Mouse (Mus musculus) kidney, postnatal 0 days (tissue): ENCODE measurements around the gene Rab13. TPM values are rescaled to one million over a fixed set of nuclear protein-coding genes. Genes with fewer than 3 reads are reported as not detected.

Experiments used
- ATAC-seq: fragments of 200-750 bp; cut with Nextera tagmentation; replicated peaks from 2 replicates; pipeline ENCODE4 v1.8.0; 2017; ENCODE audit warnings: low read depth, moderate number of reproducible peaks, moderate TSS enrichment, moderate library complexity; ENCODE audit not compliant: low FRiP score
- DNase-seq: peaks from one replicate; pipeline ENCODE4 v3.0.0-alpha.2; 2016; ENCODE audit warnings: low spot score
- H3K27ac ChIP-seq: fragments of 300-500 bp; sonication (generic); 2 replicates; pipeline ENCODE4 v1.5.1; 2014; ENCODE audit warnings: mild to moderate bottlenecking
- H3K27me3 ChIP-seq: fragments of 300-500 bp; sonication (generic); 2 replicates; pipeline ENCODE4 v1.6.1; 2014; ENCODE audit warnings: low read length, mixed read lengths; ENCODE audit not compliant: insufficient read depth
- H3K36me3 ChIP-seq: fragments of 300-500 bp; sonication (generic); 2 replicates; pipeline ENCODE4 v1.6.1; 2014; ENCODE audit warnings: low read length, mixed read lengths; ENCODE audit not compliant: insufficient read depth
- H3K4me1 ChIP-seq: fragments of 300-500 bp; sonication (generic); replicated peaks from 2 replicates; pipeline ENCODE4 v1.6.1; 2014; ENCODE audit warnings: antibody characterized with exemption, low read length, mixed read lengths; ENCODE audit not compliant: insufficient read depth
- H3K4me2 ChIP-seq: fragments of 300-500 bp; sonication (generic); 2 replicates; pipeline ENCODE4 v1.6.1; 2014; ENCODE audit warnings: mild to moderate bottlenecking, low read length, moderate library complexity, mixed read lengths
- H3K4me3 ChIP-seq: fragments of 300-500 bp; sonication (generic); replicated peaks from 2 replicates; pipeline ENCODE4 v1.5.1; 2014; ENCODE audit warnings: low read depth, low read length
- H3K9ac ChIP-seq: fragments of 300-500 bp; sonication (generic); 2 replicates; pipeline ENCODE4 v1.6.1; 2014; ENCODE audit warnings: low read depth, low read length
- H3K9me3 ChIP-seq: fragments of 300-500 bp; sonication (generic); replicated peaks from 2 replicates; pipeline ENCODE4 v1.6.1; 2016; ENCODE audit warnings: low read length, inconsistent platforms, mixed read lengths
- CTCF ChIP-seq: IDR thresholded peaks from 2 replicates; pipeline ENCODE4 v1.5.1; 2016; ENCODE audit warnings: antibody characterized with exemption, low read depth, mild to moderate bottlenecking, moderate library complexity
- WGBS: fragments of 180-500 bp; shearing (Covaris S2); extraction: QIAGEN DNeasy Blood & Tissue Kit; methylation state at CpG from one replicate; pipeline ENCODE4 v1.1.7; 2014; 5-methylcytosine and 5-hydroxymethylcytosine counted together
- polyA plus RNA-seq: library from polyadenylated mRNA; unstranded; fragments of >200 nt; fragmentation: Nextera tagmentation; extraction: Ambion mirVana; gene quantifications from 2 replicates; pipeline ENCODE4 v1.2.1, GENCODE M21; 2015

Rab13 gene
- polyA plus RNA-seq, 1 experiment from 2014 or later = 34.0 TPM

DNA sequence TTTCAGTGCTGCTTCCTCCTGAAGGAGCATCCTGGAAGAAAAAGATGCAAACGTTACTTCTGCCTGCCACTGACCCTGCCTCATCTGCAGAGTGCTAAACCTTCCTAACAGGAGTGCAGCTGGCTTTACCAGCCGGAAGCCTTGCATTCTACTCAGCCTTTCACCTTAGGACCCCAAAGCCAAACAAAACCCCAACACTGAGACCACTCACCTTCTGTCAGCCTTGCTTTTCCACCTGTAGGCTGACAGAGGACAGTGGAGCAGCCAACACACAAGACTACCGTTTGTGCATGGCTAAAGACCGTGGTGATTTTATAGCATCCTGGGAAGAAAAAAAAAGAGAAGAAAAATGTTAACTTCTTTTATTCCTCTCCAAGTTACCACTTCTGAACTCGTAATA lies 772 bp upstream of the Rab13 start:
- DNase-seq (no peak), ATAC-seq (no peak)
- Histone ChIP-seq H3K36me3 (peaks cover 29% of the 10 kb centered on the region), H3K4me3 (peak overlapping the region; percentile 93), H3K27me3 (no peaks in the 10 kb centered on the region), H3K9me3 (no peaks in the 10 kb centered on the region), H3K4me2 (peak overlapping the region; percentile 93), H3K4me1 (0 out of 2 replicates have a peak, but pooled peaks cover 7% of the 10 kb centered on the region), H3K27ac (no peak overlapping the region), H3K9ac (peak overlapping the region; percentile 94)
- 8% methylated on average over 5 of the region's 5 CpGs for WGBS
- TF ChIP-seq CTCF = no peak

DNA sequence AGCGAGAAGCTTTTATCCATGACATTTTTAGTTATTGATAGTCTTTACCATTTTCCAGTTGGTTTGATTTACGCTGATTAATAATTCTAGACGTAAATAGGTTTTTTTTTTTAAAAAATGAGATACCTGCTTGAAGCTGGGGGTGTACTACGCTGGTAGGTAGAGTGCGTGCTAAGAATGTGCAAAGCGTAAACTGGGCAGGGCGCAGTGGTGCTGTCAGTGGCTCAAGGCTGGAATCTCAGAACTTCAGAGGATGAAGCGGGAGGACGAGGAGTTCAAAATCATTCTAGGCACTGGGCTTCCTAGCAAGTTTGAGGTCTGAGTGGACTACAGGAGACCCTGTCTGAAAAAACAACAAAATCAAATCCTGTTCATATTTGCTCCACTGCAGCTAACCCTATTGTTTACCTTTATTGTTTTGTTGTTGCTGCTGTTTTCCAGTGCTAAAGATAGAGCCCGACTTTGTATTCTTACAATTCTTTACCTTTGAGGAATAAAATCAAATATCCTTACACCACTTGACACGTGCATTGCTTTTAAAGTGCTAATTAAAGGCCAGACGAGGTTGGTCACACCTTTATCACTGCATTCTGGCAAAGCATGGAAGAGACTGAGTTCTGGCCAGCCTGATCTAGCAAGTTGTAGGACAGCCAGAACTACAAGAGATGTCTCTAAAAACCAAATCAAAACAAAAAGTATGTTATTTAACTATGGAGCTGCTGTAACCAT lies 625 bp downstream of the Rab13 start:
- Histone ChIP-seq H3K4me3 (peak overlapping the region; percentile 93), H3K4me2 (peak overlapping the region; percentile 64), H3K27ac (0 out of 2 replicates have a peak overlapping the region, but pooled peaks have one; percentile 15), H3K9ac (peak overlapping the region; percentile 19; the same call in 1 of the 2 replicates), H3K36me3 (peaks cover 17% of the 10 kb centered on the region; the same call in 1 of the 2 replicates), H3K9me3 (no peaks in the 10 kb centered on the region), H3K4me1 (0 out of 2 replicates have a peak, but pooled peaks cover 7% of the 10 kb centered on the region), H3K27me3 (no peaks in the 10 kb centered on the region)
- ATAC-seq = no peak
- no peak for TF ChIP-seq CTCF
- peak; percentile 44 for DNase-seq
- WGBS = 13% methylated on average over 12 of the region's 12 CpGs

- H3K27ac ChIP-seq = no peak overlapping the region
- no peaks in the 10 kb centered on the region for H3K27me3 ChIP-seq
- ATAC-seq = no peak
- no peaks in the 10 kb centered on the region for H3K9me3 ChIP-seq
- H3K4me3 ChIP-seq = no peak overlapping the region
- no peak for DNase-seq
- H3K36me3 ChIP-seq = 0 out of 2 replicates have a peak, but pooled peaks cover 6% of the 10 kb centered on the region
- peak; percentile 46 for TF ChIP-seq CTCF
- WGBS = 39% methylated on average over 1 of the region's 1 CpGs
- no peak overlapping the region for H3K9ac ChIP-seq
- 0 out of 2 replicates have a peak, but pooled peaks cover 8% of the 10 kb centered on the region for H3K4me1 ChIP-seq
- H3K4me2 ChIP-seq = no peak overlapping the region
These were observed 2.4 kb downstream of the Rab13 start for GRCm38 (mm10) chr3:90215825-90216380.

DNA sequence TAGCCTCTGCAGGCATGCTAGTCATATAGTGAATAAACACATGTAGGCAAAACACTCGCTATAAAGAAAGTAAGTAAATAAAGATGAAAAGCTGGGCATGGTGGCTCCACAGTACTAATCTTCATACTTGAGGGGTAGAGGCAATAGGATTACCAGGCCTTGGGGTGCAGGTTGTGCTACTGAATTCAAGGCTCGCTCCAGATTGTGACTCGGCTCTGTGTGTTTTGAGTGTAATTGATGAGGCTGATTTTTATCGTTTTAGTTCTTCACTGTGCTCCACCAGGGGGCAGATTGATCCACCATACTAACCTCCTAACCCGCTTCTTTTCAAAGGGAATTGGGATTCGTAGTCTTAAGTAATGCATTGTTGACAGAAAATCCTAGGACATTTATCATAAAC lies 6.6 kb downstream of the Rab13 start:
- H3K4me1 ChIP-seq = peaks cover 13% of the 10 kb centered on the region; the same call in 1 of the 2 replicates
- WGBS = 8% methylated on average over 6 of the region's 6 CpGs
- peak; percentile 88 for DNase-seq
- H3K9ac ChIP-seq = no peak overlapping the region
- peak overlapping the region; percentile 77 for H3K4me2 ChIP-seq
- no peaks in the 10 kb centered on the region for H3K9me3 ChIP-seq
- no peak for ATAC-seq
- peak; percentile 84 for TF ChIP-seq CTCF
- peak overlapping the region; percentile 84 for H3K27ac ChIP-seq
- H3K27me3 ChIP-seq = no peaks in the 10 kb centered on the region
- peak overlapping the region; percentile 51 for H3K4me3 ChIP-seq
- H3K36me3 ChIP-seq = peaks cover 12% of the 10 kb centered on the region

- peak; percentile 88 for DNase-seq
- Histone ChIP-seq H3K9me3 (no peaks in the 10 kb centered on the region), H3K27ac (peak overlapping the region; percentile 84), H3K9ac (peak overlapping the region; percentile 73), H3K27me3 (no peaks in the 10 kb centered on the region), H3K4me3 (peak overlapping the region; percentile 51), H3K4me1 (peaks cover 13% of the 10 kb centered on the region; the same call in 1 of the 2 replicates), H3K4me2 (peak overlapping the region; percentile 77), H3K36me3 (peaks cover 12% of the 10 kb centered on the region)
- peak; percentile 76 for ATAC-seq
- WGBS = under 1% methylated on average over 18 of the region's 20 CpGs
- no peak; the same call in 1 of the 2 replicates for TF ChIP-seq CTCF
These were observed 7.0 kb downstream of the Rab13 start for GRCm38 (mm10) chr3:90220531-90220951.

DNA sequence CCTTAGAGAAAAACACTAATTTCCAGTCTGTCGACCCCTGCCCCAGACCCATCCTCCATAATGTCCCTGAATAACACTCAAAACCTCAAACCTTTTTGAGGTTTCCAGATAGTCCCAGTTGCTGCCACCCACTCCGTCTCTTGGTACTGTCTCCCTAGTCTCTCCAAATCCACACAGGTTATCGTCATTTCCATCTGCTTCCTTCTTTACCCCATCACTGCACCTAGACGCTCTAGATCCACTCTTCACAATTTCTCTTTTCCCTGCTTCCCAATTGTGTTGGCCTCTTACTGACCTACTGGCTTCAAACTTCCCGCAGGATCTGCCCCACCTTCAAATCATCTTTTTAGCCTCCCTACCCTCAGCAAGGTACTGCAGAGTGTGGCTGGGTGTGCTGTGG lies 7.6 kb downstream of the Rab13 start:
- Histone ChIP-seq H3K9ac (peak overlapping the region; percentile 73), H3K4me1 (peaks cover 13% of the 10 kb centered on the region; the same call in 1 of the 2 replicates), H3K27ac (peak overlapping the region; percentile 84), H3K4me3 (peak overlapping the region; percentile 51), H3K27me3 (no peaks in the 10 kb centered on the region), H3K36me3 (peaks cover 12% of the 10 kb centered on the region), H3K4me2 (peak overlapping the region; percentile 77), H3K9me3 (no peaks in the 10 kb centered on the region)
- TF ChIP-seq CTCF = no peak
- ATAC-seq = no peak
- DNase-seq = no peak
- WGBS = 11% methylated on average over 5 of the region's 5 CpGs
